Mouse (Mus musculus): Measurements from ENCODE around the gene Galnt2.

DNA sequence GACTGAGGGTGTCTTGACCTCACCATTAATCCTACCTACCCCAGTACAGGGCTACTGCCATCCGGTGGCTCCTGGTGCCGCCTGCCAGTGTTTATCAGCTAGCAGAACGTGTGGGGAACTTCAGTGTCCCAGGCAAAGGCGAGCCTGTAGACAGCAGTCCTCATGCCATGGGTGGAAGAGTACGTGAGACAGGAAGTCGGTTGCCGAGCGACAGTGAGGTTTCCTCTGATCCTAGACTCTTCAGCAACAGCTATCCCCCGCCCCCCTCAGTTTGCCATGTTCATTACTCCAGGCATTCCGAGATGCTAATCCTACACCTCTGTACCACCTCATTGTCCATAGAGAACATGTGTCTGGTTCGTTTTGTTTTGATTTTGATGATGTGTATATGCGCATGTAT lies 29.2 kb downstream of the Galnt2 start:
- TF ChIP-seq CTCF (IDR thresholded peaks at IDR 0.05; ENCODE audit: control insufficient read depth, insufficient read depth, low read length), result no peak
- TF ChIP-seq POLR2A (IDR thresholded peaks at IDR 0.05; ENCODE audit: borderline replicate concordance, control insufficient read depth, low read depth, low read length), result no peak

Data from bone marrow, adult 2 months (tissue).